Mouse (Mus musculus) monocyte, adult 5-6 weeks (primary cell): ENCODE data around the gene Ppp4c. TPM values are rescaled to one million over a fixed set of nuclear protein-coding genes. Genes with fewer than 3 reads are reported as not detected.
A peak's percentile ranks its signal among the peaks of the same experiment; 100 is the strongest.

ENCODE experiments used
- ATAC-seq: fragments of 153-309, 156-312 bp; replicated peaks from 2 replicates; pipeline ENCODE4 v1.8.0; 2017; ENCODE audit warnings: mild to moderate bottlenecking; ENCODE audit not compliant: low TSS enrichment, insufficient number of reproducible peaks, severe bottlenecking, poor library complexity, low FRiP score
- total RNA-seq: library from RNA; stranded (forward); fragments of 200-1000, 200-491, 200-594 nt; gene quantifications from 3 replicates; pipeline ENCODE4 v1.2.3, GENCODE M21; 2017

Gene Ppp4c
- total RNA-seq: 235 to 253 TPM (median 240 TPM) in 3 replicates

DNA sequence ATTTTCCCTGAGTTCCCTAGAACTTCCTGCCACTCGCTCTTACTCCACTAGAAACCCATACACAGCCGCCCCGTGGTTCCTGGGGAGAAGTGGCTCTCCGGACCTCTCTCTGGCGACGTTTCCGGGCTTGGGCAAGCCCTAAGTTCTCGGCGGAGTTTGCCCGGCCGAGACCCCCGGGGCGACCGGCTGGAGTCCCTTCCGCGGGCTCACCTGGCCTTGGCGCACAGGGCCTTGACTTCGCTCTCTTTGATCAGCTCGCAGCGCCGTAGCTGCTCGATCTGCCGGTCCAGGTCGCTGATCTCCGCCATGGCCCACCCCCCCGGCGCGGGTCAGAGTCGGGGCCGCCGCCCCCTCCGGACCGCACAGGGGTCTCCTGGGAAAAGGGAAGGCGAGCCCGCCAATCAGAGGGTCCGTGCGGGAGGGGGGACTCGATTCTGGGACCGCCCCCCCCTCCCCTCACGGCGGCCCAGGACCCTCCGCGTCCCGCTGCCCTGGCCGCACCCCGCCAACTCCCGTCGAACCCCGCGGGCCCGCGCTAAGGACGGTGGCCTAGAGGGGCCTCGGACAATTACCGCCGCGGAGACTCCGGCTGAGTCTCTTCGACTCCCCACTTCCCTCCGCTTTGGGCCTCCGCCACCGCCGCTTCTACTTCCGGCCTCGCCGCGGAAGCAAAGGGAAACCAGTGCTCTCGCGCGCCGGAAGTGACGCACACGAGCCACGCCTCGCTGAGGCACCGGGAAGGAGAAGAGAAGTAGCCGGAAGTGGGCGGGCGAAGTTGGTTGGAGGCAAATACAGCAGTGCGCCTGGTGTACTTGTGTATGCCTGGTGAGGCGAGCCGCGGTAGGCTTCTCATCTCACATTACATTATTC is at the start of gene Ppp4c:
Gene Ppp4c, minus strand, starts transcription at position 646 of the 870 bp plus-strand sequence.
- ATAC-seq: peak; percentile 91

DNA sequence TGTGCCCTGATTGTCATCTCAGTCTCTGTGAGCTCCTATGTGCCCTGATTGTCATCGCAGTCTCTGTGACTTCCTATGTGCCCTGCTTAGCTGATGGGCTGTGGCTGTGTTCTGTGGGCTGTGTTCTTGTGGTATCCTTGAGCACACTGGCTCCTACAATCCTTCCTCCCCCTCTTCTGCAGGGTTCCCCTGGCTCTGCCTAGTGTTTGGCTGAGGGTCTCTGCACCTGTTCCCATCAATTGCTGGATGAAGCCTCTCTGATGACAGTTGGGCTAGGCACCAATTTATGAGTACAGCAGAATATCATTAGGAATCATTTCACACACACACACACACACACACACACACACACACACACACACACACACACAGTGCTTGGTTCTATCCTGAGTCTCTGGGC is 41.0 kb upstream of the Ppp4c start:
- no peak for ATAC-seq

DNA sequence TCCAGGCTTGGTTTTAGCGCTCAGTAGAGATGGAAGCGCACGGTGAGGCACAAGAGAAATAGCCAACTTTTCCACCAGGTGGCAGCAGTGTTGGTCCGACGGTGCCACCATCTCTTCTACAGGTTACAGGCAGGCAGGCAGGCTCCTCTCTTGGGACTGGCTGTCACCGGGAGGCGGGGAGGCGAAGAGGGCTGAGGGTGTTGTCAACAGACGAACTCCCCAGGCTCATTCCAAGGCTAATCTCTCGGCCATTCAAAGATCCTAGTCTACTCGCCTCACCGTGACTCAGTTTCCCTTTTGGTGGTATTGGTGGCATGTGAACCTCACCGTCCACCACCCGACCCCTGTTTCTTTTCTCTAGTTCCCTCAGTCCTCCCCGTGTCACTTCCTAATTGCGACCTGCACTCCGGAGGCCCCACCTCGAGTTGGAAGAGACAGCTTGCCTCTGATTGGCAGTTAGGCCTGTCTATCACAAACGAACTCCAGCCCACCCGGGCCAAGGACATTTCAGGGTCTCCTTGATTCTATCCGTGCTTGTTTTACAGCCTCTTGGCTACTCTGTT is 39.8 kb upstream of the Ppp4c start:
- ATAC-seq: peak; percentile 88

DNA sequence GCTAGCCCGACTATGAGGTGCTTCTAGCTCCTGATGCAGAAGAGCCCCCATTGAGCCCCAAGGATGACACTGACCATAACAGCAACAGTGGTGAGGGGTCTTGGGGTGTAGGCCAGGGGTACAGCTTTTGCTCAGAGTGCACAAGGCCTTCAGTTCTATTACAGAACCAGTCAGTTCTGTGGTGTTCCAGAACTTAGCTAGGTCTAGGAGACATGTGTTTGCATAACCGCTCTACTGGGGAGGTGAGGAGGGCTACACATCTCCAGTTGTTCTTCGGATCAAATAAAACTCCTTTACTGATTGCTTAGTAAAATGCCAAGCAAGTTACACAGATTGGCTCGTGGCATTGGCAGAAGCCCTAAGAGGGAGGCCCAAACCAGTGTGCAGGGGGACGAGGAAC is 39.2 kb upstream of the Ppp4c start, which contains the start of gene 4930451I11Rik:
Gene 4930451I11Rik, minus strand, starts transcription at position 101 of the 400 bp plus-strand sequence.
- ATAC-seq: no peak; the same call in 1 of the 2 replicates

DNA sequence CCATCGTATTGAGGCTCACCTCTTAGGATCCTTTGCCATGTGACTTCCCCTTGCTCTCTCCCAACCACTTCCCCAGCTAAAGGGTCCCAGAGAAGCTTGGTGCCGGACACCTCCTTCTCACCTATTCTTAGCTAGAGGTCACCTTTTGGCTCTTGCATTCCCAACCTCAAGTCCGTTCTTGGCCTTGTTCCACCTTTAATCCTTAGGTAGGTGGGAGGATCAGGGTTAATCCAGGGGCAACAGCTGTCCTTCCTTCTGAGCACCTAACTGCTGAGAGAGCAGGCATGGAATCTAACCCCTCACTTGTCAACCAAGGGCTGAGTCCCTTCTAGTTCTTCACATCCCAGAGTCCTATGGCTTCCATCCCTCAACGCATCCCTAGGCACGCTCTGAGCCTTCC is 33.7 kb upstream of the Ppp4c start:
- no peak for ATAC-seq

DNA sequence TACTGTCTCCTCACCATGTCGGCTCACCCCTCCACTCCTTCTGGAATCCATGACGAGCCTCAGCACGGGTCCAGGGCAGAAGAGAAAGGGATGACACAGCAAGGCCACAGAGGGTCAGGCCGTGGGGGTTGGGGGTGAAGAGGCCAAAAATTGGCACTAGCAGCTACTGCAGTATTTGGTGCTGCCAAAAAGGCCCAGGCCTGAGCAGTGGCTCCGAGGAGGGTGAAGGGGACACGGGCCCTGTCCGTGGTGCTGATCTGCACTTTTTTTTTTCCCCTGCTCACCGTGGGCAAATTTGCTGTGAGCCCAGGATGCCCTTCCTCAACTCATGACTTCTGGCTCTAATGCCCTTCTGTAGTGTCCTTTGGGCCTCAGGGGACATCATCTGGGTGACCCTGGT is 33.1 kb upstream of the Ppp4c start:
- ATAC-seq: no peak

DNA sequence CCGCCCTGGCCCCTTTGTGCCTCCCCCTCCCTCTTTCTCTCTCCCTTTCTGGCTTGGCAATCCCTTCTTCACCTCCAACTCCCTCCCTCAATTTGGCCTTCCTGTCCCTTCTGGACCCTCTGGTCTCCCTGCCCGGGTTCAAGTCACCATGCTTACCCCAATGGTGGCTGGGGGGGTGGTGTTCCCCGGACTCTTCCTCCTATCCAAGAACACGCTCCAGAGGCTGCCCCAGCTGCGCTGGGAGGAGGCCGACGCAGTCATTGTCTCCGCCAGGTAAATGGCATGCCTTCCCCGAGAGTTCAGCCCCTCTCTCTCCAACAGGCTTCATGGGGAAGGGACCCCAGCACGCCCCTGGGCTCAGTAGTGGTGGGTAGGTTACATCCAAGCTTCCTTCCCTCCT is 31.6 kb upstream of the Ppp4c start:
- ATAC-seq: no peak

DNA sequence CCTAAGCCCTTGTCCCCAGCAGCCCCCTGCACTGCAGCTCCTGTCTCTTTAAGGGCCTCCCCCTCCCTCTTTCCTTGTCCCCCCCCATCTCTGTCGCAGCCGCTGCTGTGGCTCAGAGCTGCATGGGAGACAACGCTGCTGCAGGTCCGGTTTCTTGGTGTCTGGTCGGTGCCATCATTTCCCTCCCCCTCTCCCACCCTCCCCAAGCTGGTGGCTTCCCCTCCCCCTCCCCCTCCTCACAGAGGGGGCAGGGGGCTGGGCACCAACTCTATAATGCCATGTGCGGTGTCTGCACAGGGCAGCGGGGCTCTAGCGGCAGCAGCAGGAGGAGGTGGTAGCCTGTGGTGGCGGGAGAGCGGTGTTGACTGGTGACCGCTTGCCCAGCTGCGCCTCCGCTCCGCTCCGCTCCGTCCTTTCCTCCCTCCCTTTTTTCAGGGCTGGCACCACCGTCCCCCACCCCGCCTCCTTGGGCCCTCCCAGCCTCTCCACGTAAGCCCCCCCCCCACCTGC is 31.0 kb upstream of the Ppp4c start:
- no peak for ATAC-seq

DNA sequence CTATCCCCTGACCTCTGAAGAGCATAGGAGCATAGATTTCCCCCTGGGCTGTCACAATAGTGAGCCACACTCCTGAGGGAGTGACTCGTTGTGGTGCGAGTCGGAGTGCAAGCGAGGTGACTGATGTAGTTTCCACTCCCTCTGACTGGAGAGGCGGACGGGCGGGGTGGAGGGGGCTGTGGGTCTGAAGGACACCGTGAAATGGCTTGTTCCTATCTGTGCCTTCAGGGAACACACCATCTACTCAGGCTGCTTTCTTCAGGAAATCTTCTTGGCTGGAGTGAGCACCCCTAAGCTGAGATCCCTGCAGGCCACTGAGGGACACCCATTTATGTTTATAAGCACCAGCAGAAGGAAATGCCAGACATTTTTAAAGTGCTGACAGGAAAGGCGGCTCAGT is 30.4 kb upstream of the Ppp4c start:
- ATAC-seq: no peak

DNA sequence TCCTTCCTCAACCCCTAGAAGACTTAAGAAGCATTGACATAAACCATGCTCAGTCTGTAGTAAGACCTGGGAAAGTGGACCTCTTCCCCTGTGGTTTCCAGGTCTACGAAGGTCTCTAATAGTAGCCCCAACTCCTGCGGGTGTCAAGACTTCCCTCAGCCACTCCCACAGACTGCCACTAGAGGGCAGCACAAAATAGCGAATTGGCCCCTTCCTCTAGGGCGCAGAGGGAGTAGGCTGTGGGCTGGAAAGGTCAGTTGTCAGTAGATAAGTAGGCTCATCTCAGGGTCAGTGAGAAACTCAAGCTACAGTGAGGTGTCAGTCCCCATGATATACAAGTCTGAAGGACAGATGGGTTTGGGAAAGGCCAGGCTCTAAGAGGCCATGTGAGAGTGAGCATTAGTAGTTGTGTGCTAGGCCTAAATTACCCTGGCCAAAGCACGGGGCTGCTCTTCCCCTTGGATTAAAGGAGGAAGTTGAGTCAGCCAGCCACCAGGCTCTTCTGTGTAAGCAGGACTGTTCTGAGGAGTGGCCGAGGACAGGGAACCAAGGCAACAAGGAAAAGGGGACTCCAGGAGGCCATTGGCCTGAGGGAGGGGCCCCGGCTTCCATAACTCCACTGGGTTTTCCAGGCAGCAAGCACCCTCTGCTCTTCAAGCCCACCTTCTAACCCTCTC is 29.7 kb upstream of the Ppp4c start:
- peak; percentile 89 for ATAC-seq

DNA sequence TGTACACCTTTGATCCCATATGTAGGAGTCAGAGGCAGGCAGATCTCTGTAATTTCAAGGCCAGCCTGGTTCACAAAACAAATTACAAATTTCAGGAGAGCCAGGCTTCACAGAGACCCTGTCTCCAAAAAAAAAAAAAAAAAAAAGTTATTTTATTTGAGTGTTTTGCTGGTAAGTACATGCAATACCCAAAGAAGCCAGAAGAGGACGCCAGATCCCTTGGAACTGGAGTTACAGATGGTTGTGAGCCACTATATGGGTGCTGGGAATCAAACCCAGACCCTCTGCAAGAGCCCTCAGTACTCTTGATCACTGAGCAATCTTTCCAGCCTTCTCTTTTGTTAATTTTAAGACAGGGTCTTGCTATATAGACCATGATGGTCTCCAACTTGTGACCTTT is 26.5 kb upstream of the Ppp4c start:
- ATAC-seq: no peak

DNA sequence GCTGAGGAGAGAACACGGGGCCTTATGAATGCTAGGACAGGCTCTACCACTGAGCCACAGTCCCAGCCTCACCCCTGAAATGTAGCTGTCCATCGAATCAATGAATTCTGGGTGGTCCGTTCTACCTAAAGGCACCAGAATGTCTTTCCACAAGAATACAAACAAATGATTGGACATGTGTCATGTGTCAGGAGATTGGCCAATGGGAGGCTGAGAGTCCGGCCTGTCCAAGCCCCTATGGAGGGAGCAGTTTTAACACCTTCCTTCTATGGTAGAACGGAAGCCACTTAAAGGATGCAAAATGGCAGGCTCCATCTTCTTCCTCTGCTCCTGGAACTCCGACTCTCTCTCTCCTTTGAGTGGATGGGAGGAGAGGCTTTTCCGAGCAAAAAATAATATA is 25.3 kb upstream of the Ppp4c start:
- ATAC-seq: no peak

DNA sequence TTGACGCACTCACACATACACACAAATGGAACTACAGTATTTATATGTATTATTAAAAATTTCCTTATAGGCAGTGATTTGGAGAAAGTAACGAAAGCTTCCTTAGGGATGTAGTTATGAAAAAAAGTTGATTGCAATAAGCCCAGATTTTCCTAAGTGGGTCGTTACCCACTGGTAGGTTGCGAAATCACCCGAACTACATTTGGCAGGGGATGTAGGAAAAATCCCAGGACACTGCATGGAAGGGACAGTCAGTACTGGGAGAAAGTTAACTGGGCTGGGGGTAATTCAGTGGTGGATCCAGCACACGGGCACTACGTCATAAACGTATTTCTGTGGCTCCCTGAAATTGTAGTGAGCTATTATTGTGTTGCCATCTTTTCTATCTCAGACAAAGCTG is 24.2 kb upstream of the Ppp4c start:
- ATAC-seq: no peak

DNA sequence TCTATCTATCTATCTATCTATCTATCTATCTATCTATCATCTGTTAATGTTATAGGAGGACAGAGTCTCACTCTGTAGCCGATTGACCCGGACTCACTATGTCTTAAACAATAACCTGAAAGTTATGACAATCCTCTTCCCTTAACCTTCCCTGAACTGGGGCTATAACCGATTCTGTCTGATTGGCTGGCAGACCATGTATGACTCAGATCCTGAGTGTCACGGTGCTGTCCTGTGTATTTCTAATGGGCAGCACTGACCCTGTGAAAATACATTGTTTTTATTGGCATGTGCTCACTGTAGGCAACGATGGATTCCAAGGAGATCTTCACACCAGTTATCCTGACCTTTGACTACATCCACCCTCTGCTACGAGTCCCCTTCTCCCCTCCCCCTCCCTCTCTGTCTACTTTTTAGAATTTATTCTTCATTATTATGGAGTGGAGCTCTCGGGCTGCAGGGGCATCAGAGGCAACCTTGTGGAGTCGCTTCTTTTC is 23.5 kb upstream of the Ppp4c start:
- ATAC-seq: no peak

DNA sequence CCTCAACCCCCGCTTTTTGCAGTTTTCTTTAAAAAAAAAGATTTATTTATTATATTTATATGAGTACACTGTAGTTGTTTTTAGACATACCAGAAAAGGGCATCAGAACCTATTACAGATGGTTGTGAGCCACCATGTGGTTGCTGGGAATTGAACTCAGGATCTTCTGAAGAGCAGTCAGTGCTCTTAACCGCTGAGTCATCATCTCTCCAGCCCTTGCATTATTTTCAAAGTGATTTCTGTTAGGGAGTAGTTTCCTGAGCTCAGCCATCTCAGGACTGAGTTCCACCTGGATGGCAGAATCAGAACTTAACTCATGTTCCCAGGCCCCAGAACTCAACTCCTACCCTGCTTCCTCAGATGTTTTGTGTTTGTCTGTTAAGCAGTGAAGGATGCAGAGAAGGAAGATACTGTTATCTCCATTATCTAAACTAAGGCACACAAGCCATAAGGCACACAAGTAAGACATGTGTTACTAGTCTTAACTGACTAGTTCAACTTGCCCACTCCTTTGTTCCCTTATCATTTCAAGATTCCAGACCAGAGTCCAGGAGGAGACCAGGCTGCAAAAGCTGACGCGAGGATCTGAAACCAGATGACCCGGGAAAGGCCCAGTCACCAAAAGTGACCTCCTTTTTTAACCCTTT is 17.6 kb upstream of the Ppp4c start:
- ATAC-seq: no peak

DNA sequence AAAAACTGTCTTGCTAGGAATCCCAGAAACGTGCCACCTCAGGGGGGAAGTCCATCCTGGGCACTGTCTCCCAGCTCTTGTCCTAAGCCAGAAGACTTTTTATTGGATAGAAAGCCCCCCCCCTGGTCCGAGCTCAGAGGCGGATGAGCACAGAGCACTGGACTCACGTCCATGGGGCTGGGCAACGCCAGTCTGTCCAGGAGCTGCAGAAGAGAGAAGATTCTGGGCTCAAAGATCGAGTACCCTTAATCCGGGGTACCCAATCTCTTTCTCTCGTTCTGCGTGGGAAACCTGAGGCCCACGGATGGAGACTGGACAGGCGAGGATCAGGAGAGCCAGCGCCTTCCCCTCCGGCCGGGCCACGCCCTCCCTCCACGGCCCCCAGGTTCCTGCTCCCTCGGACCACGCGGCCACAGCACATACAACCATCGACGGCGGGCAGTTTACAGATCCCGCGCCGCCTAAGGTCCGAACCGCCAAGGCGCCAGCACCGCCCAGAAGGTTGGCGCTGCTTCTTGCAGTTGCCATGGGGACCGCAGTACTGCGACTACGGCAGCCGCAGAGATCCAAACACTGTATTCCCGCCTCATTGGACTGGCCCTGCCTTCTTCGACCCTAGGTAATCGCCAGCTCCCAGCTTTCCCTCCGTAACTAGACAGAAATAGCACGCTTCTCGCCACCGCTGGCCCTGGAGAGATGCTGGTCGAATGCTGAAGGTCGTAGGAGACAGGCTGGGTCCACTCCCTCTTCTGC is 16.6 kb upstream of the Ppp4c start:
- ATAC-seq: peak; percentile 69

DNA sequence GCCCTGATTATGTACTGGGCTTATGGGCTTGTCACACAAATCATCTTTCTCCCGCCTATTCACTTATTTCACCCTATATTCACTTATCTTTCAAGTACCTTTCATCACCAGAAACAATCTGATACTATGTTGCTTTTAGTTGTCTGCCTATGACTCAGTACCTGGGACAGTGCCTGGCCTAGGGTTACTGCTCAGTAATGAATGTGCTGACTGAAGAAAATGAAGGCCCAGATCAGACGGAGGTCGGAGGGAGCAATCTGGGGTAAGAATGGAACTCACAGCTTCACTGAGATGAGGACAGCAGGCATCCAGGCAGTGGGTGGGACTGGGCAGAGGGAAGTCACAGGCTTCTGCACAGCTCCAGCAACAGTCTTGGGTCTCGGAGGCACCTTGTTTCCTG is 15.1 kb upstream of the Ppp4c start:
- ATAC-seq: no peak

DNA sequence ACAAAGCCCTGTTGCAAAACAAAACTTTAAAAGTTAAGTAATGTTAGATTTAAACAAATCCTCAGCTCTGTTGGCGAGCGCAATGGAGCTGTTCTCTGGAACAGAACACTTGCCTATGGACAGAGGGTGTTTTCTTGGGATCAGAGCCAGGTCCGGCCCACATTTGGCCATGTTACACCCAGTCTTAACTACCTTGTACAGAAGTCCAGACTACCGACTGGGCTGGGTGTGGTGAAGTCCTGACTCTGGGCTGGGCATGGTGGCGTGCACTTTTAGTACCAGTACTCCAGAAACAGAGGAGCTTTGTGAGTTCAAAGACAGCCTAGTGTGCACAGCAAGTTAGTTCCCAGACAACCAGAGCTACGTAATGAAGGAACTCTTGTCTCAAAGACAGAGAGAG is 14.7 kb upstream of the Ppp4c start:
- no peak for ATAC-seq
